Mouse (Mus musculus) G1E (cell line): ENCODE data around the gene Pibf1. TPM values are rescaled to one million over a fixed set of nuclear protein-coding genes. Genes with fewer than 3 reads are reported as not detected.

Experiments used
- ATAC-seq: 2 replicates; pipeline ENCODE4 v1.8.0; 2016; ENCODE audit warnings: mild to moderate bottlenecking; ENCODE audit not compliant: insufficient number of reproducible peaks, poor library complexity, low FRiP score, severe bottlenecking; ENCODE audit errors: extremely low read depth
- DNase-seq: peaks from one replicate; pipeline ENCODE4 v3.0.0; 2012; ENCODE audit warnings: low spot score
- H3K27me3 ChIP-seq: 2 replicates; pipeline ENCODE4 v1.6.1; 2012; ENCODE audit warnings: mild to moderate bottlenecking, low read length, inconsistent platforms; ENCODE audit not compliant: insufficient read depth
- H3K36me3 ChIP-seq: replicated peaks from 2 replicates; pipeline ENCODE3; 2012; ENCODE audit warnings: mild to moderate bottlenecking, inconsistent platforms
- H3K4me1 ChIP-seq: 2 replicates; pipeline ENCODE4 v1.6.1; 2012; ENCODE audit warnings: low read depth, low read length, inconsistent platforms, mixed read lengths; ENCODE audit not compliant: insufficient read depth
- H3K4me3 ChIP-seq: 2 replicates; pipeline ENCODE4 v1.5.1; 2012; ENCODE audit warnings: low read depth, mild to moderate bottlenecking, inconsistent platforms, low read length, moderate library complexity, mixed read lengths
- H3K9me3 ChIP-seq: replicated peaks from 2 replicates; pipeline ENCODE4 v1.6.1; 2012; ENCODE audit warnings: inconsistent platforms
- CTCF ChIP-seq: IDR thresholded peaks from 2 replicates; pipeline ENCODE4 v1.5.1; 2012; ENCODE audit warnings: low read depth, low read length, inconsistent platforms, mixed read lengths
- GATA1 ChIP-seq: IDR thresholded peaks from 2 replicates; pipeline ENCODE4 v1.6.1; 2012; ENCODE audit warnings: borderline replicate concordance, low read length, inconsistent platforms, mixed read lengths
- GATA2 ChIP-seq: IDR thresholded peaks from 2 replicates; pipeline ENCODE4 v1.6.1; 2012; ENCODE audit warnings: low read depth, low read length, inconsistent platforms, borderline replicate concordance
- POLR2AphosphoS5 ChIP-seq: IDR thresholded peaks from 2 replicates; pipeline ENCODE4 v1.6.1; 2012; ENCODE audit warnings: low read depth, low read length, inconsistent platforms; ENCODE audit not compliant: insufficient replicate concordance
- TAL1 ChIP-seq: conservative IDR thresholded peaks from 2 replicates; pipeline ENCODE4 v1.6.1; 2012; ENCODE audit warnings: low read depth, low read length, inconsistent platforms, mixed read lengths
- polyA plus RNA-seq: library from polyadenylated mRNA; stranded (reverse); fragments of >175 nt; gene quantifications from 2 replicates; pipeline ENCODE4 v1.2.3, GENCODE M21; 2012
- total RNA-seq, 2 experiments: library from RNA; stranded (forward) in 1 of 2; stranded (reverse) in 1 of 2; fragments of 200-1000 nt in 1 of 2; fragments of >200 nt in 1 of 2; fragmentation: Nextera tagmentation in 1 of 2; gene quantifications; 2 replicates each; pipeline ENCODE4 v1.2.3; 2014 to 2017

The Pibf1 gene
- total and polyA plus RNA-seq, 3 experiments = 1.4 to 67.9 (median 58.1) TPM

GRCm38 (mm10) chr14:99206591-99206990, 107.4 kb downstream of the Pibf1 start:
- Histone ChIP-seq H3K9me3 (no peaks in the 10 kb centered on the region), H3K36me3 (peaks cover 54% of the 10 kb centered on the region), H3K4me3 (no peak overlapping the region), H3K4me1 (no peaks in the 10 kb centered on the region), H3K27me3 (no peaks in the 10 kb centered on the region)
- DNase-seq = no peak
- TF ChIP-seq CTCF (no peak), POLR2AphosphoS5 (no peak), TAL1 (no peak), GATA1 (no peak), GATA2 (no peak)
- ATAC-seq = no peak

- H3K4me3 ChIP-seq = no peak overlapping the region
- H3K27me3 ChIP-seq = no peaks in the 10 kb centered on the region
- ATAC-seq = no peak
- no peaks in the 10 kb centered on the region for H3K9me3 ChIP-seq
- H3K36me3 ChIP-seq = peaks cover 34% of the 10 kb centered on the region
- H3K4me1 ChIP-seq = no peaks in the 10 kb centered on the region
- no peak for DNase-seq
- no peak for TF ChIP-seq GATA1
- no peak for TF ChIP-seq GATA2
Observed at GRCm38 (mm10) chr14:99210431-99210830, 111.2 kb downstream of the Pibf1 start.

GRCm38 (mm10) chr14:99218396-99219012, 119.3 kb downstream of the Pibf1 start:
- Histone ChIP-seq H3K4me1 (no peaks in the 10 kb centered on the region), H3K9me3 (no peaks in the 10 kb centered on the region), H3K4me3 (no peak overlapping the region), H3K36me3 (peaks cover 51% of the 10 kb centered on the region), H3K27me3 (no peaks in the 10 kb centered on the region)
- DNase-seq (no peak), ATAC-seq (no peak)
- no peak for TF ChIP-seq TAL1
- TF ChIP-seq GATA1 = no peak
- no peak for TF ChIP-seq POLR2AphosphoS5
- TF ChIP-seq GATA2 = no peak
- no peak for TF ChIP-seq CTCF

GRCm38 (mm10) chr14:99219757-99220171, 120.5 kb downstream of the Pibf1 start:
- H3K4me1 ChIP-seq = no peaks in the 10 kb centered on the region
- ATAC-seq (no peak), DNase-seq (no peak)
- no peaks in the 10 kb centered on the region for H3K9me3 ChIP-seq
- no peaks in the 10 kb centered on the region for H3K27me3 ChIP-seq
- H3K4me3 ChIP-seq = no peak overlapping the region
- peaks cover 56% of the 10 kb centered on the region for H3K36me3 ChIP-seq
- no peak for TF ChIP-seq CTCF
- TF ChIP-seq GATA2 = no peak
- no peak for TF ChIP-seq POLR2AphosphoS5
- TF ChIP-seq GATA1 = no peak
- no peak for TF ChIP-seq TAL1

- H3K27me3 ChIP-seq = no peaks in the 10 kb centered on the region
- no peak for TF ChIP-seq TAL1
- no peak for TF ChIP-seq GATA2
- no peak for TF ChIP-seq POLR2AphosphoS5
- no peak for TF ChIP-seq CTCF
- no peak for TF ChIP-seq GATA1
- no peaks in the 10 kb centered on the region for H3K9me3 ChIP-seq
- peaks cover 62% of the 10 kb centered on the region for H3K36me3 ChIP-seq
- DNase-seq (no peak), ATAC-seq (no peak)
- H3K4me1 ChIP-seq = no peaks in the 10 kb centered on the region
- H3K4me3 ChIP-seq = no peak overlapping the region
Observed at GRCm38 (mm10) chr14:99225929-99226328, 126.7 kb downstream of the Pibf1 start.

GRCm38 (mm10) chr14:99229071-99229780, 130.0 kb downstream of the Pibf1 start:
- Histone ChIP-seq H3K36me3 (peaks cover 60% of the 10 kb centered on the region), H3K4me1 (no peaks in the 10 kb centered on the region), H3K27me3 (no peaks in the 10 kb centered on the region), H3K4me3 (no peak overlapping the region), H3K9me3 (no peaks in the 10 kb centered on the region)
- ATAC-seq (no peak), DNase-seq (no peak)
- TF ChIP-seq TAL1 (no peak), POLR2AphosphoS5 (no peak), GATA1 (no peak), CTCF (no peak), GATA2 (no peak)
